Mouse (Mus musculus): ENCODE results near the gene Ing4. TPM values are rescaled to one million over a fixed set of nuclear protein-coding genes. Genes with fewer than 3 reads are reported as not detected.

The Ing4 gene
- polyA plus RNA-seq, 1 experiment from 2014 or later: 165 TPM

- 6% methylated on average over 30 of the region's 45 CpGs for WGBS
- H3K9ac ChIP-seq: peak within 1 kb of the TSS; percentile 97
- H3K4me2 ChIP-seq (replicated peaks): peak within 1 kb of the TSS; percentile 88
- H3K27ac ChIP-seq: peak within 1 kb of the TSS; percentile 96
- peak; percentile 59 for ATAC-seq (ENCODE audit: insufficient number of reproducible peaks, insufficient read depth, low FRiP score, low TSS enrichment)
- peak within 1 kb of the TSS; percentile 100 for H3K4me3 ChIP-seq
- H3K36me3 ChIP-seq: peaks cover 26% of the 10 kb centered on the region
- H3K27me3 ChIP-seq: no peaks in the 10 kb centered on the region
- peaks cover 35% of the 10 kb centered on the region for H3K4me1 ChIP-seq
- no peaks in the 10 kb centered on the region for H3K9me3 ChIP-seq
Observed at GRCm38 (mm10) chr6:125095391-125096278, 56.1 kb downstream of the Ing4 start, which contains the start of gene Chd4. Gene Chd4, plus strand, starts transcription at chr6:125095981.

DNA sequence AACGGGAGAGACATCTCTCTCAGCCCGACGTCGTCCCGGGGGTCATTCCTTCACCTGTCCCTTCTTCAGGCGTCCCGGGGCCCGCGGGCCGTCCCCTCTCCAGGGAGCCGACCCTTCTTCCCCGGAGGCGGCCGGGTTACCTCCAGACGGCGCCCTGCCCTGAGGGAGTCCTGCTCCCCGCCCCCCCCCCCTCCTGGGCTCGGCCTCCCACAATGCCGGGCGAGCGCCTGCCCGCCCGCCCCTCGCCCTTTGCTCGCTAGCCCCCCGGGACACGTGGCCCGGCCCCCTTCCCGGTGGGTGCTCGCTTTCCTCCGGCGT, 56.7 kb downstream of the Ing4 start:
- Histone ChIP-seq H3K9ac (peak overlapping the region; percentile 97), H3K36me3 (peaks cover 32% of the 10 kb centered on the region), H3K9me3 (no peaks in the 10 kb centered on the region), H3K4me2 (replicated peaks) (peak overlapping the region; percentile 88), H3K27ac (peak overlapping the region; percentile 96), H3K4me1 (peaks cover 33% of the 10 kb centered on the region), H3K4me3 (peak overlapping the region; percentile 100), H3K27me3 (no peaks in the 10 kb centered on the region)
- 0% methylated on average over 18 of the region's 32 CpGs for WGBS
- no peak for ATAC-seq (ENCODE audit: insufficient number of reproducible peaks, insufficient read depth, low FRiP score, low TSS enrichment)

- Histone ChIP-seq H3K9ac (peak overlapping the region; percentile 97), H3K36me3 (peaks cover 38% of the 10 kb centered on the region), H3K9me3 (no peaks in the 10 kb centered on the region), H3K27me3 (no peaks in the 10 kb centered on the region), H3K4me3 (peak overlapping the region; percentile 100), H3K4me2 (replicated peaks) (peak overlapping the region; percentile 88), H3K27ac (peak overlapping the region; percentile 96), H3K4me1 (peaks cover 33% of the 10 kb centered on the region)
- peak; percentile 47 for ATAC-seq (ENCODE audit: insufficient number of reproducible peaks, insufficient read depth, low FRiP score, low TSS enrichment)
- under 1% methylated on average over 31 of the region's 44 CpGs for WGBS
Observed at GRCm38 (mm10) chr6:125096597-125097345, 57.2 kb downstream of the Ing4 start.

- no peak for ATAC-seq (ENCODE audit: insufficient number of reproducible peaks, insufficient read depth, low FRiP score, low TSS enrichment)
- H3K9ac ChIP-seq: peak overlapping the region; percentile 97
- H3K27ac ChIP-seq: peak overlapping the region; percentile 96
- WGBS: 2% methylated on average over 12 of the region's 12 CpGs
- peak overlapping the region; percentile 88 for H3K4me2 ChIP-seq (replicated peaks)
- H3K4me3 ChIP-seq: peak overlapping the region; percentile 100
- H3K27me3 ChIP-seq: no peaks in the 10 kb centered on the region
- no peaks in the 10 kb centered on the region for H3K9me3 ChIP-seq
- H3K36me3 ChIP-seq: peaks cover 43% of the 10 kb centered on the region
- H3K4me1 ChIP-seq: peaks cover 33% of the 10 kb centered on the region
Observed at GRCm38 (mm10) chr6:125097346-125097689, 57.8 kb downstream of the Ing4 start.

GRCm38 (mm10) chr6:125097951-125098350, 58.4 kb downstream of the Ing4 start:
- H3K4me1 ChIP-seq: peaks cover 33% of the 10 kb centered on the region
- no peak for ATAC-seq (ENCODE audit: insufficient number of reproducible peaks, insufficient read depth, low FRiP score, low TSS enrichment)
- no peaks in the 10 kb centered on the region for H3K27me3 ChIP-seq
- WGBS: 55% methylated on average over 8 of the region's 8 CpGs
- H3K4me2 ChIP-seq (replicated peaks): peak overlapping the region; percentile 88
- no peaks in the 10 kb centered on the region for H3K9me3 ChIP-seq
- H3K4me3 ChIP-seq: peak overlapping the region; percentile 100
- H3K27ac ChIP-seq: peak overlapping the region; percentile 43; the same call in 1 of the 2 replicates
- H3K9ac ChIP-seq: peak overlapping the region; percentile 97
- peaks cover 50% of the 10 kb centered on the region for H3K36me3 ChIP-seq

DNA sequence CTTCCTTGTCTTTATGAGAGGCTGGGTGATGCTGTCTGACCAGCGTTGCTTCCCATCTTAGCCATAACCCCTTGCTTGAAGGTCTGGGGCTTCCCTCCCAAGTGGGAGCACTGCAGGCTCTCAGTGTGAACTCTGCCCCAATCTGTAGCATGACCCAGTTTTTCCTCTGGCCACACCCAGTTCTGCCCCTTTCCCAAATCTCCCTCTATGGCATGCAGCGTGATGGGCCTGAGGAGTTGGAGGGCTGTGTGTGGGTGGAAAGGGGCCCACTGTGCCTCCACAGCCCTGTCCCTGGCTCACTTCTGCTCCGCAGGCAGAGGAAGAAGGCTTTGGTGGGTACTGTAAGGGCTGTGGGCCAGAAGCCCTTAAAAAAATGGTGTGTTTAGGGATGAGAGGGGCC, 59.0 kb downstream of the Ing4 start:
- 51% methylated on average over 3 of the region's 3 CpGs for WGBS
- peak overlapping the region; percentile 43 for H3K27ac ChIP-seq
- peaks cover 33% of the 10 kb centered on the region for H3K4me1 ChIP-seq
- H3K9ac ChIP-seq: peak overlapping the region; percentile 97
- ATAC-seq (ENCODE audit: insufficient number of reproducible peaks, insufficient read depth, low FRiP score, low TSS enrichment): no peak
- H3K4me2 ChIP-seq (replicated peaks): peak overlapping the region; percentile 88
- no peaks in the 10 kb centered on the region for H3K9me3 ChIP-seq
- no peaks in the 10 kb centered on the region for H3K27me3 ChIP-seq
- H3K36me3 ChIP-seq: peaks cover 52% of the 10 kb centered on the region
- peak overlapping the region; percentile 100 for H3K4me3 ChIP-seq

Small RNA genes within 50 kb of the gene (microRNA-seq; reads per million reads assigned to microRNA genes)
- not detected for gene Mir7045

Other genes with a start within 250 kb of the Ing4 start
- gene Spsb2, start 231.1 kb upstream of the Ing4 start, polyA plus RNA-seq (2016; fragmentation: Nextera tagmentation; extraction: Ambion mirVana): 7.8 and 10.5 TPM in 2 replicates
- 615 and 621 TPM in 2 replicates for gene Tpi1, start 225.5 kb upstream of the Ing4 start, polyA plus RNA-seq (2016; fragmentation: Nextera tagmentation; extraction: Ambion mirVana)
- gene Usp5, start 210.3 kb upstream of the Ing4 start, polyA plus RNA-seq (2016; fragmentation: Nextera tagmentation; extraction: Ambion mirVana): 191 and 197 TPM in 2 replicates
- gene Cdca3, start 210.2 kb upstream of the Ing4 start, polyA plus RNA-seq (2016; fragmentation: Nextera tagmentation; extraction: Ambion mirVana): 157 and 166 TPM in 2 replicates
- gene Gnb3, start 199.5 kb upstream of the Ing4 start, polyA plus RNA-seq (2016; fragmentation: Nextera tagmentation; extraction: Ambion mirVana): 0.58 and 1.0 TPM in 2 replicates
- 61.7 and 68.9 TPM in 2 replicates for gene P3h3, start 182.0 kb upstream of the Ing4 start, polyA plus RNA-seq (2016; fragmentation: Nextera tagmentation; extraction: Ambion mirVana)
- 3.4 and 3.6 TPM in 2 replicates for gene Gpr162, start 175.8 kb upstream of the Ing4 start, polyA plus RNA-seq (2016; fragmentation: Nextera tagmentation; extraction: Ambion mirVana)
- 0.09 and 0.39 TPM in 2 replicates for gene Cd4, start 151.5 kb upstream of the Ing4 start, polyA plus RNA-seq (2016; fragmentation: Nextera tagmentation; extraction: Ambion mirVana)
- gene Lag3, start 128.1 kb upstream of the Ing4 start, polyA plus RNA-seq (2016; fragmentation: Nextera tagmentation; extraction: Ambion mirVana): 3.1 and 4.1 TPM in 2 replicates
- 390 and 395 TPM in 2 replicates for gene Ptms, start 119.7 kb upstream of the Ing4 start, polyA plus RNA-seq (2016; fragmentation: Nextera tagmentation; extraction: Ambion mirVana)
- gene Mlf2, start 108.4 kb upstream of the Ing4 start, polyA plus RNA-seq (2016; fragmentation: Nextera tagmentation; extraction: Ambion mirVana): 419 and 427 TPM in 2 replicates
- 119 and 121 TPM in 2 replicates for gene Cops7a, start 74.2 kb upstream of the Ing4 start, polyA plus RNA-seq (2016; fragmentation: Nextera tagmentation; extraction: Ambion mirVana)
- 5.5 and 6.2 TPM in 2 replicates for gene Pianp, start 43.1 kb upstream of the Ing4 start, polyA plus RNA-seq (2016; fragmentation: Nextera tagmentation; extraction: Ambion mirVana)
- gene Zfp384, start 30.6 kb upstream of the Ing4 start, polyA plus RNA-seq (2016; fragmentation: Nextera tagmentation; extraction: Ambion mirVana): 22.3 and 24.4 TPM in 2 replicates
- gene Acrbp, start 9.9 kb downstream of the Ing4 start, polyA plus RNA-seq (2016; fragmentation: Nextera tagmentation; extraction: Ambion mirVana): 17.6 and 21.0 TPM in 2 replicates
- 0.53 and 0.61 TPM in 2 replicates for gene Lpar5, start 28.2 kb downstream of the Ing4 start, polyA plus RNA-seq (2016; fragmentation: Nextera tagmentation; extraction: Ambion mirVana)
- 90.0 and 104 TPM in 2 replicates for gene Chd4, start 56.2 kb downstream of the Ing4 start, polyA plus RNA-seq (2016; fragmentation: Nextera tagmentation; extraction: Ambion mirVana)
- gene Nop2, start 92.1 kb downstream of the Ing4 start, polyA plus RNA-seq (2016; fragmentation: Nextera tagmentation; extraction: Ambion mirVana): 68.0 and 70.1 TPM in 2 replicates
- 19.1 and 24.0 TPM in 2 replicates for gene Iffo1, start 105.5 kb downstream of the Ing4 start, polyA plus RNA-seq (2016; fragmentation: Nextera tagmentation; extraction: Ambion mirVana)
- gene Gapdh, start 126.7 kb downstream of the Ing4 start, polyA plus RNA-seq (2016; fragmentation: Nextera tagmentation; extraction: Ambion mirVana): 1,846 and 1,855 TPM in 2 replicates
- gene Ncapd2, start 151.9 kb downstream of the Ing4 start, polyA plus RNA-seq (2016; fragmentation: Nextera tagmentation; extraction: Ambion mirVana): 186 and 191 TPM in 2 replicates
- 191 and 206 TPM in 2 replicates for gene Mrpl51, start 152.0 kb downstream of the Ing4 start, polyA plus RNA-seq (2016; fragmentation: Nextera tagmentation; extraction: Ambion mirVana)
- 4.9 and 5.1 TPM in 2 replicates for gene Vamp1, start 175.8 kb downstream of the Ing4 start, polyA plus RNA-seq (2016; fragmentation: Nextera tagmentation; extraction: Ambion mirVana)
- 2.2 and 2.5 TPM in 2 replicates for gene Tapbpl, start 192.1 kb downstream of the Ing4 start, polyA plus RNA-seq (2016; fragmentation: Nextera tagmentation; extraction: Ambion mirVana)
- 1.8 and 3.1 TPM in 2 replicates for gene Cd27, start 197.2 kb downstream of the Ing4 start, polyA plus RNA-seq (2016; fragmentation: Nextera tagmentation; extraction: Ambion mirVana)
- 0.20 and 0.29 TPM in 2 replicates for gene Tuba3a, start 246.3 kb downstream of the Ing4 start, polyA plus RNA-seq (2016; fragmentation: Nextera tagmentation; extraction: Ambion mirVana)